Mouse (Mus musculus) ES-E14 (cell line): Measurements from ENCODE around the gene Tyms.

Experiments used
- HCFC1 ChIP-seq: IDR thresholded peaks from 2 replicates; pipeline ENCODE4 v1.6.1; 2012; ENCODE audit warnings: low read length, inconsistent platforms, borderline replicate concordance; ENCODE audit not compliant: insufficient read depth
- MAFK ChIP-seq: IDR thresholded peaks from 2 replicates; pipeline ENCODE4 v1.6.1; 2014; ENCODE audit warnings: mild to moderate bottlenecking, low read depth, low read length, inconsistent platforms; ENCODE audit not compliant: insufficient read depth
- ZC3H11A ChIP-seq: IDR thresholded peaks from 2 replicates; pipeline ENCODE4 v1.6.1; 2012; ENCODE audit warnings: low read depth, mild to moderate bottlenecking, inconsistent platforms, low read length, borderline replicate concordance

- TF ChIP-seq HCFC1 (no peak), MAFK (no peak), ZC3H11A (no peak)
These were observed 1.0 kb downstream of the Tyms start for GRCm38 (mm10) chr5:30072377-30072776.
